Mouse (Mus musculus) MEL (cell line): ENCODE measurements around the gene Rgr. TPM values are rescaled to one million over a fixed set of nuclear protein-coding genes. Genes with fewer than 3 reads are reported as not detected.

Experiments used
- DNase-seq: peaks from one replicate; pipeline ENCODE4 v3.0.0; 2011; ENCODE audit warnings: low read depth, low spot score
- H3K27ac ChIP-seq: 2 replicates; pipeline ENCODE4 v1.5.1; 2012; ENCODE audit warnings: low read depth, mild to moderate bottlenecking, control low read depth, low read length, moderate library complexity; ENCODE audit not compliant: control insufficient read depth
- H3K27me3 ChIP-seq, 2 experiments: fragments of 150-350 bp in 1 of 2; sonication (generic) in 1 of 2; 2 replicates each; pipeline ENCODE4 v1.6.1; 2012; ENCODE audit warnings: low read length in 2 of 2, mild to moderate bottlenecking in 2 of 2, improper control_type of control experiment in 1 of 2, moderate library complexity in 1 of 2; ENCODE audit not compliant: insufficient read depth in 2 of 2, control insufficient read depth in 1 of 2
- H3K36me3 ChIP-seq, 2 experiments: 2 replicates each; pipeline ENCODE4 v1.6.1; 2012 to 2014; ENCODE audit warnings: low read length in 2 of 2, improper control_type of control experiment in 1 of 2, inconsistent platforms in 1 of 2, mild to moderate bottlenecking in 1 of 2; ENCODE audit not compliant: insufficient read depth in 2 of 2, control insufficient read depth in 1 of 2
- H3K4me1 ChIP-seq, 2 experiments: fragments of 150-350 bp in 1 of 2; sonication (generic) in 1 of 2; 2 replicates each; pipeline ENCODE4 v1.6.1; 2012; ENCODE audit warnings: low read length in 2 of 2, improper control_type of control experiment in 1 of 2, mild to moderate bottlenecking in 1 of 2; ENCODE audit not compliant: insufficient read depth in 2 of 2, control insufficient read depth in 1 of 2
- H3K4me3 ChIP-seq, 2 experiments: fragments of 150-350 bp in 1 of 2; sonication (generic) in 1 of 2; 2 replicates each; pipeline ENCODE4 v1.5.1; 2012; ENCODE audit warnings: low read depth in 2 of 2, low read length in 2 of 2, mild to moderate bottlenecking in 2 of 2, moderate library complexity in 2 of 2, control low read depth in 1 of 2, improper control_type of control experiment in 1 of 2; ENCODE audit not compliant: control insufficient read depth in 1 of 2, insufficient read depth in 1 of 2
- H3K79me2 ChIP-seq: 2 replicates; pipeline ENCODE4 v1.6.1; 2012; ENCODE audit warnings: mild to moderate bottlenecking, low read length, moderate library complexity; ENCODE audit not compliant: control insufficient read depth, poor library complexity, insufficient read depth
- H3K9ac ChIP-seq: 2 replicates; pipeline ENCODE4 v1.6.1; 2012; ENCODE audit warnings: low read depth, mild to moderate bottlenecking, control low read depth, low read length, moderate library complexity; ENCODE audit not compliant: control insufficient read depth, poor library complexity, severe bottlenecking
- H3K9me3 ChIP-seq: fragments of 150-350 bp; sonication (generic); replicated peaks from 2 replicates; pipeline ENCODE4 v1.6.1; 2012; ENCODE audit warnings: mild to moderate bottlenecking, low read length, improper control_type of control experiment, moderate library complexity; ENCODE audit not compliant: insufficient read depth
- BHLHE40 ChIP-seq: IDR thresholded peaks from 2 replicates; pipeline ENCODE4 v1.6.1; 2012; ENCODE audit warnings: low read depth, mild to moderate bottlenecking, inconsistent platforms, low read length, improper control_type of control experiment, borderline replicate concordance
- CHD2 ChIP-seq: IDR thresholded peaks from 2 replicates; pipeline ENCODE4 v1.6.1; 2011; ENCODE audit warnings: low read length, improper control_type of control experiment
- CTCF ChIP-seq, 3 experiments: IDR thresholded peaks in 2 of 3; conservative IDR thresholded peaks in 1 of 3; 2 replicates each; pipeline ENCODE4 v1.5.1; 2011 to 2012; ENCODE audit warnings: low read length in 3 of 3, low read depth in 2 of 3, mild to moderate bottlenecking in 2 of 3, improper control_type of control experiment in 1 of 3, inconsistent platforms in 1 of 3, mixed read lengths in 1 of 3, moderate library complexity in 1 of 3; ENCODE audit not compliant: control insufficient read depth in 1 of 3, insufficient read depth in 1 of 3, poor library complexity in 1 of 3, severe bottlenecking in 1 of 3
- EP300 ChIP-seq, 2 experiments: IDR thresholded peaks; 2 replicates each; pipeline ENCODE4 v1.6.1; 2011; ENCODE audit warnings: improper control_type of control experiment in 2 of 2, low read length in 2 of 2, low read depth in 1 of 2, mild to moderate bottlenecking in 1 of 2
- ETS1 ChIP-seq: IDR thresholded peaks from 2 replicates; pipeline ENCODE4 v1.6.1; 2012; ENCODE audit warnings: low read depth, mild to moderate bottlenecking, inconsistent platforms, low read length, improper control_type of control experiment, moderate library complexity
- JUND ChIP-seq: IDR thresholded peaks from 2 replicates; pipeline ENCODE4 v1.6.1; 2011; ENCODE audit warnings: low read depth, mild to moderate bottlenecking, improper control_type of control experiment, low read length
- MYB ChIP-seq: IDR thresholded peaks from 2 replicates; pipeline ENCODE4 v1.6.1; 2011; ENCODE audit warnings: mild to moderate bottlenecking, low read depth, low read length, improper control_type of control experiment
- RAD21 ChIP-seq: IDR thresholded peaks from 2 replicates; pipeline ENCODE4 v1.6.1; 2011; ENCODE audit warnings: mild to moderate bottlenecking, low read depth, low read length, improper control_type of control experiment
- SMC3 ChIP-seq: IDR thresholded peaks from 2 replicates; pipeline ENCODE4 v1.6.1; 2011; ENCODE audit warnings: low read depth, low read length, improper control_type of control experiment
- TBP ChIP-seq: IDR thresholded peaks from 2 replicates; pipeline ENCODE4 v1.8.0; 2011; ENCODE audit warnings: low read depth, low read length, improper control_type of control experiment
- TCF12 ChIP-seq: IDR thresholded peaks from 2 replicates; pipeline ENCODE4 v1.6.1; 2014; ENCODE audit warnings: low read depth, mild to moderate bottlenecking, inconsistent platforms, low read length, improper control_type of control experiment, moderate library complexity
- UBTF ChIP-seq: IDR thresholded peaks from 2 replicates; pipeline ENCODE4 v1.6.1; 2012; ENCODE audit warnings: low read depth, mild to moderate bottlenecking, inconsistent platforms, low read length, improper control_type of control experiment, moderate library complexity, borderline replicate concordance; ENCODE audit not compliant: insufficient read depth
- USF1 ChIP-seq: IDR thresholded peaks from 2 replicates; pipeline ENCODE4 v1.6.1; 2014; ENCODE audit warnings: low read depth, mild to moderate bottlenecking, inconsistent platforms, low read length, improper control_type of control experiment, moderate library complexity
- USF2 ChIP-seq, 2 experiments: IDR thresholded peaks; 2 replicates each; pipeline ENCODE4 v1.6.1; 2011 to 2012; ENCODE audit warnings: improper control_type of control experiment in 2 of 2, low read length in 2 of 2, borderline replicate concordance in 1 of 2, inconsistent platforms in 1 of 2, low read depth in 1 of 2, mild to moderate bottlenecking in 1 of 2; ENCODE audit not compliant: insufficient read depth in 1 of 2
- ZC3H11A ChIP-seq: IDR thresholded peaks from 2 replicates; pipeline ENCODE4 v1.6.1; 2012; ENCODE audit warnings: low read depth, mild to moderate bottlenecking, inconsistent platforms, low read length, improper control_type of control experiment
- ZKSCAN1 ChIP-seq: IDR thresholded peaks from 2 replicates; pipeline ENCODE4 v1.6.1; 2012; ENCODE audit warnings: low read depth, mild to moderate bottlenecking, inconsistent platforms, low read length, improper control_type of control experiment, moderate library complexity
- ZMIZ1 ChIP-seq: IDR thresholded peaks from 2 replicates; pipeline ENCODE4 v1.6.1; 2012; ENCODE audit warnings: low read depth, mild to moderate bottlenecking, inconsistent platforms, low read length, improper control_type of control experiment, moderate library complexity
- ZNF384 ChIP-seq: IDR thresholded peaks from 2 replicates; pipeline ENCODE4 v1.6.1; 2012; ENCODE audit warnings: low read depth, mild to moderate bottlenecking, inconsistent platforms, low read length, improper control_type of control experiment
- polyA plus RNA-seq, 2 experiments: library from polyadenylated mRNA; stranded (reverse) in 1 of 2; unstranded in 1 of 2; fragments of >175 nt in 1 of 2; fragments of >200 nt in 1 of 2; gene quantifications; 2 replicates each; pipeline versions ENCODE4 v1.2.1 to v1.2.4; 2012; ENCODE audit warnings: low replicate concordance in 2 of 2, low read depth in 1 of 2; ENCODE audit not compliant: insufficient read length in 2 of 2, insufficient read depth in 1 of 2, missing spikeins in 1 of 2
- total RNA-seq: library from RNA; depleted of rRNA; stranded (reverse); fragments of 300-350 nt; gene quantifications from 2 replicates; pipeline ENCODE4 v1.2.3, GENCODE M21; 2012

Rgr gene
- total and polyA plus RNA-seq, 3 experiments, result not detected

GRCm38 (mm10) chr14:37009686-37010085, 39.1 kb downstream of the Rgr start:
- H3K36me3 ChIP-seq, result no peaks in the 10 kb centered on the region
- no peaks in the 10 kb centered on the region for H3K27me3 ChIP-seq
- H3K79me2 ChIP-seq, result no peaks in the 10 kb centered on the region
- H3K27ac ChIP-seq, result no peak overlapping the region
- no peak overlapping the region for H3K4me3 ChIP-seq
- H3K4me1 ChIP-seq, result no peaks in the 10 kb centered on the region
- H3K9ac ChIP-seq, result no peak overlapping the region
- TF ChIP-seq ZMIZ1, result no peak
- TF ChIP-seq MYB, result no peak
- no peak for TF ChIP-seq USF2 (IDR thresholded peaks at IDR 0.05; ENCODE audit: borderline replicate concordance in 1 of 2, insufficient read depth in 1 of 2, low read depth in 1 of 2, low read length in 2 of 2)
- no peak for TF ChIP-seq RAD21
- TF ChIP-seq TCF12, result no peak
- TF ChIP-seq UBTF, result no peak
- no peak for TF ChIP-seq ZNF384
- no peak for TF ChIP-seq TBP
- no peak for TF ChIP-seq SMC3
- no peak for TF ChIP-seq USF1
- H3K9me3 ChIP-seq, result no peaks in the 10 kb centered on the region
- no peak for DNase-seq

- Histone ChIP-seq H3K4me3 (no peak overlapping the region), H3K9me3 (no peaks in the 10 kb centered on the region), H3K36me3 (no peaks in the 10 kb centered on the region), H3K4me1 (no peaks in the 10 kb centered on the region), H3K27me3 (no peaks in the 10 kb centered on the region), H3K27ac (no peak overlapping the region), H3K9ac (no peak overlapping the region), H3K79me2 (no peaks in the 10 kb centered on the region)
- DNase-seq, result no peak
- no peak for TF ChIP-seq ETS1
- no peak for TF ChIP-seq ZC3H11A
- TF ChIP-seq CTCF (IDR thresholded peaks at IDR 0.05 in 2 of 3, conservative IDR thresholded peaks at IDR 0.05 in 1 of 3; ENCODE audit: control insufficient read depth in 1 of 3, insufficient read depth in 1 of 3, low read depth in 2 of 3, low read length in 3 of 3, poor library complexity in 1 of 3, severe bottlenecking in 1 of 3), result no peak
- no peak for TF ChIP-seq ZKSCAN1
- TF ChIP-seq CHD2, result no peak
Measured at GRCm38 (mm10) chr14:37006489-37006888, 42.3 kb downstream of the Rgr start.

- no peaks in the 10 kb centered on the region for H3K36me3 ChIP-seq
- H3K27me3 ChIP-seq, result peaks cover 0 to 1% of the 10 kb centered on the region in 2 experiments; a peak in 1 of 4 replicates
- no peak overlapping the region for H3K9ac ChIP-seq
- no peak overlapping the region for H3K27ac ChIP-seq
- H3K4me1 ChIP-seq, result no peaks in the 10 kb centered on the region
- no peak for TF ChIP-seq ZNF384
- TF ChIP-seq BHLHE40, result no peak
- no peak for TF ChIP-seq EP300 (IDR thresholded peaks at IDR 0.05; ENCODE audit: low read depth in 1 of 2, low read length in 2 of 2)
- TF ChIP-seq JUND, result no peak
- no peak overlapping the region for H3K4me3 ChIP-seq
- no peaks in the 10 kb centered on the region for H3K9me3 ChIP-seq
- no peak for DNase-seq
- H3K79me2 ChIP-seq, result no peaks in the 10 kb centered on the region
Measured at GRCm38 (mm10) chr14:37005865-37006264, 42.9 kb downstream of the Rgr start.
